Mouse (Mus musculus): ENCODE measurements around the gene Zbp1. TPM values are rescaled to one million over a fixed set of nuclear protein-coding genes. Genes with fewer than 3 reads are reported as not detected.

Gene Zbp1
- polyA plus RNA-seq, 1 experiment from 2014 or later = 0.17 TPM

Other genes starting within 250 kb of the Zbp1 start
- 0.47 and 0.49 TPM in 2 replicates for gene Spo11, start 241.2 kb downstream of the Zbp1 start, polyA plus RNA-seq (2016; fragmentation: Nextera tagmentation; extraction: Ambion mirVana)
- 158 and 162 TPM in 2 replicates for gene Rae1, start 218.8 kb downstream of the Zbp1 start, polyA plus RNA-seq (2016; fragmentation: Nextera tagmentation; extraction: Ambion mirVana)
- 92.3 and 95.9 TPM in 2 replicates for gene Rbm38, start 198.4 kb downstream of the Zbp1 start, polyA plus RNA-seq (2016; fragmentation: Nextera tagmentation; extraction: Ambion mirVana)
- gene Ctcfl, start 99.4 kb downstream of the Zbp1 start, polyA plus RNA-seq (2016; fragmentation: Nextera tagmentation; extraction: Ambion mirVana) = 0.04 and 0.10 TPM in 2 replicates
- not detected in 2 replicates for gene Pck1, start 65.9 kb downstream of the Zbp1 start, polyA plus RNA-seq (2016; fragmentation: Nextera tagmentation; extraction: Ambion mirVana)
- gene Pmepa1, start 57.6 kb upstream of the Zbp1 start, polyA plus RNA-seq (2016; fragmentation: Nextera tagmentation; extraction: Ambion mirVana) = 1.3 and 2.9 TPM in 2 replicates

Measured in hindbrain, embryonic 10.5 days (tissue).